Mouse (Mus musculus) E14TG2a.4 (cell line): ENCODE data around the gene Spg21.

Experiments used
- CTCF ChIP-seq: conservative IDR thresholded peaks from 2 replicates; pipeline ENCODE4 v1.5.1; 2014; ENCODE audit warnings: low read length
- NANOG ChIP-seq: IDR thresholded peaks from 2 replicates; pipeline ENCODE4 v1.6.1; 2014; ENCODE audit warnings: borderline replicate concordance, low read length, mixed read lengths
- POU5F1 ChIP-seq: IDR thresholded peaks from 2 replicates; pipeline ENCODE4 v1.6.1; 2014; ENCODE audit warnings: low read length, borderline replicate concordance

DNA sequence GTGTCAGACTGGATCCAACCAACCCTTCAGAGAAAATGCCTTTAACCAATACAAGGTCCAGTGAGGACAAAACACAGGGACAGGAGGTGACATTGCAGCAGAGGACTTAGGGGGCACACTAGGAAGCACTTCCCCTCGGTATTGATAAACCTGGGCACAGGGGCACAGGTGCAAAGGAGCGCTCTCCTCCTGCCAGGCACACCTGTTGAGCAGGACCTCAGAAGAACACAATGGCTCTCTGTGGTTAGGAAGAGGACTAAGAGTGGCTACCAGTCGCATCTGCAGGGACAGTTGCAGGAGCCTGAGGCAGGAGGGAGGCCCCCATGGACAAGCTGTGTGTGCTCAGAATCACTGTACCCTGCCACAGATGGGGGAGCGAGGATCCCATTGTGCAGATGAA lies 75.7 kb downstream of the Spg21 start:
- no peak for TF ChIP-seq CTCF
- no peak for TF ChIP-seq NANOG
- TF ChIP-seq POU5F1: no peak
